Mouse (Mus musculus): ENCODE measurements around the gene Gbe1.

GRCm38 (mm10) chr16:70352571-70352970 lies 38.8 kb downstream of the Gbe1 start:
- TF ChIP-seq USF1 (IDR thresholded peaks at IDR 0.05; ENCODE audit: low read depth) (no peak), POLR2AphosphoS2 (IDR thresholded peaks at IDR 0.05; ENCODE audit: insufficient read length, low read depth) (no peak), POLR2A (IDR thresholded peaks at IDR 0.05; ENCODE audit: insufficient read length, low read depth) (no peak)

Measured in myocyte (in vitro differentiated cells).